Mouse (Mus musculus) brain, adult 10 weeks (tissue): Measurements from ENCODE around the gene Sftpa1. TPM values are rescaled to one million over a fixed set of nuclear protein-coding genes. Genes with fewer than 3 reads are reported as not detected.

Experiments
- polyA plus RNA-seq: library from polyadenylated mRNA; stranded (reverse); fragments of 350-450 nt; fragmentation: Illumina TruSeq; extraction: RNeasy Lipid Tissue Mini Kit (QIAGEN cat#74804); gene quantifications from one replicate; pipeline ENCODE4 v1.2.3, GENCODE M21; 2015; ENCODE audit warnings: low read depth, low replicate concordance

The Sftpa1 gene
- not detected for polyA plus RNA-seq

GRCm38 (mm10) chr14:41131540-41131939 lies at the start of gene Sftpa1:
Gene Sftpa1, plus strand, starts transcription at chr14:41131782.

GRCm38 (mm10) chr14:41104853-41105444 lies 26.6 kb upstream of the Sftpa1 start, which contains the start of gene Mat1a:
Gene Mat1a, plus strand, starts transcription at chr14:41105035.

GRCm38 (mm10) chr14:41151220-41151898 lies 19.8 kb downstream of the Sftpa1 start, which contains the start of gene Mbl1:
Gene Mbl1, plus strand, starts transcription at chr14:41151458.

GRCm38 (mm10) chr14:41185059-41185821 lies 53.7 kb downstream of the Sftpa1 start, which contains the start of gene Sftpd:
Gene Sftpd, minus strand, starts transcription at chr14:41185149.

Other genes with a start within 250 kb of the Sftpa1 start
- gene Sh2d4b, start 238.5 kb upstream of the Sftpa1 start, polyA plus RNA-seq, result 1.3 TPM
- gene Tspan14, start 165.0 kb upstream of the Sftpa1 start, polyA plus RNA-seq, result 40.9 TPM
- 189 TPM for gene Fam213a, start 118.0 kb upstream of the Sftpa1 start, polyA plus RNA-seq
- gene Dydc2, start 62.6 kb upstream of the Sftpa1 start, polyA plus RNA-seq, result 1.5 TPM
- gene Dydc1, start 58.9 kb upstream of the Sftpa1 start, polyA plus RNA-seq, result not detected
- gene Mat1a, start 26.7 kb upstream of the Sftpa1 start, polyA plus RNA-seq, result 0.27 TPM
- gene Mbl1, start 19.7 kb downstream of the Sftpa1 start, polyA plus RNA-seq, result not detected
- gene Sftpd, start 53.4 kb downstream of the Sftpa1 start, polyA plus RNA-seq, result not detected
- gene Gm2832, start 147.0 kb downstream of the Sftpa1 start, polyA plus RNA-seq, result not detected
- gene Gm5798, start 216.8 kb downstream of the Sftpa1 start, polyA plus RNA-seq, result not detected